Mouse (Mus musculus): ENCODE results near the gene Mapkbp1. TPM values are rescaled to one million over a fixed set of nuclear protein-coding genes. Genes with fewer than 3 reads are reported as not detected.

Gene Mapkbp1
- polyA plus RNA-seq, 1 experiment from 2014 or later = 1.8 TPM

- Histone ChIP-seq H3K4me3 (no peak within 1 kb of the TSS), H3K27me3 (no peaks in the 10 kb centered on the region), H3K27ac (no peak within 1 kb of the TSS), H3K36me3 (peaks cover 28% of the 10 kb centered on the region; the same call in 1 of the 2 replicates), H3K9ac (no peak within 1 kb of the TSS), H3K9me3 (replicated peaks) (no peaks in the 10 kb centered on the region), H3K4me1 (replicated peaks) (peaks cover 10% of the 10 kb centered on the region), H3K4me2 (no peak within 1 kb of the TSS)
- WGBS = 85% methylated on average over 12 of the region's 12 CpGs
- ATAC-seq (replicated peaks; ENCODE audit: insufficient number of reproducible peaks, insufficient read depth, low FRiP score, low read depth) = no peak
These were observed 60.4 kb downstream of the Mapkbp1 start, which contains the start of gene Pla2g4b for GRCm38 (mm10) chr2:120032726-120033467. TSS of gene Pla2g4b (plus strand) at chr2:120033417.

- H3K27me3 ChIP-seq = no peaks in the 10 kb centered on the region
- no peak overlapping the region for H3K27ac ChIP-seq
- H3K9me3 ChIP-seq (replicated peaks) = no peaks in the 10 kb centered on the region
- no peak overlapping the region for H3K9ac ChIP-seq
- peaks cover 2% of the 10 kb centered on the region; the same call in 1 of the 2 replicates for H3K4me1 ChIP-seq (replicated peaks)
- ATAC-seq (replicated peaks; ENCODE audit: insufficient number of reproducible peaks, insufficient read depth, low FRiP score, low read depth) = no peak
- peaks cover 36% of the 10 kb centered on the region; the same call in 1 of the 2 replicates for H3K36me3 ChIP-seq
- no peak overlapping the region for H3K4me3 ChIP-seq
- WGBS = 61% methylated on average over 5 of the region's 5 CpGs
- no peak overlapping the region for H3K4me2 ChIP-seq
These were observed 61.2 kb downstream of the Mapkbp1 start for GRCm38 (mm10) chr2:120033726-120034125.

DNA sequence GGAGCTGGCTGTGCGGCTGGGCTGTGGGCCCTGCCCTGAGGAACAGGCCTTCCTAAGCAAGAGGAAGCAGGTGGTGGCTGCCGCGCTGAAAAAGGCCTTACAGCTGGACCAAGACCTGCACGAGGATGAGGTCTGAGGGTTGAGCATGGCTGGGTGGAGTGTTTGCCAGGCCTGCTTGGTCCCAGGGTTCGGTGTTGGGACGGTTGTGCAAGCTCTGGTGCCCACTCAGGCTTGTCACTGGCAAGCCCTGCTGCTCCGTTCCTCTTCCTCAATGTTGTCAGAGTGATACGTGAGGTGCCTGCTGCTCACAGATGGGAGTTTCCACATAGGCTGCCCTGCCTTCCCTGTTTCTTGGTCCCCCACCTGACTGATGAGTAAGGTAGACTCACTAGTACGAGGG lies 65.2 kb downstream of the Mapkbp1 start:
- Histone ChIP-seq H3K27ac (no peak overlapping the region), H3K4me1 (replicated peaks) (0 out of 2 replicates have a peak, but pooled peaks cover 2% of the 10 kb centered on the region), H3K27me3 (no peaks in the 10 kb centered on the region), H3K9ac (no peak overlapping the region), H3K4me3 (no peak overlapping the region), H3K4me2 (no peak overlapping the region), H3K9me3 (replicated peaks) (no peaks in the 10 kb centered on the region), H3K36me3 (peaks cover 62% of the 10 kb centered on the region)
- 85% methylated on average over 9 of the region's 9 CpGs for WGBS
- no peak for ATAC-seq (replicated peaks; ENCODE audit: insufficient number of reproducible peaks, insufficient read depth, low FRiP score, low read depth)

- ATAC-seq (replicated peaks; ENCODE audit: insufficient number of reproducible peaks, insufficient read depth, low FRiP score, low read depth) = no peak
- Histone ChIP-seq H3K4me2 (no peak overlapping the region), H3K27me3 (no peaks in the 10 kb centered on the region), H3K9ac (no peak overlapping the region), H3K4me3 (no peak overlapping the region), H3K9me3 (replicated peaks) (no peaks in the 10 kb centered on the region), H3K36me3 (peaks cover 57% of the 10 kb centered on the region), H3K4me1 (replicated peaks) (peaks cover 13% of the 10 kb centered on the region), H3K27ac (no peak overlapping the region)
- 93% methylated on average over 5 of the region's 5 CpGs for WGBS
These were observed 68.5 kb downstream of the Mapkbp1 start for GRCm38 (mm10) chr2:120040991-120041390.

GRCm38 (mm10) chr2:120044101-120044603 lies 71.7 kb downstream of the Mapkbp1 start:
- Histone ChIP-seq H3K4me1 (replicated peaks) (peaks cover 13% of the 10 kb centered on the region), H3K36me3 (peaks cover 33% of the 10 kb centered on the region), H3K4me2 (no peak overlapping the region), H3K27me3 (no peaks in the 10 kb centered on the region; the same call in 1 of the 2 replicates), H3K4me3 (no peak overlapping the region), H3K9me3 (replicated peaks) (no peaks in the 10 kb centered on the region), H3K9ac (no peak overlapping the region), H3K27ac (no peak overlapping the region)
- ATAC-seq (replicated peaks; ENCODE audit: insufficient number of reproducible peaks, insufficient read depth, low FRiP score, low read depth) = no peak
- WGBS = 47% methylated on average over 4 of the region's 4 CpGs

DNA sequence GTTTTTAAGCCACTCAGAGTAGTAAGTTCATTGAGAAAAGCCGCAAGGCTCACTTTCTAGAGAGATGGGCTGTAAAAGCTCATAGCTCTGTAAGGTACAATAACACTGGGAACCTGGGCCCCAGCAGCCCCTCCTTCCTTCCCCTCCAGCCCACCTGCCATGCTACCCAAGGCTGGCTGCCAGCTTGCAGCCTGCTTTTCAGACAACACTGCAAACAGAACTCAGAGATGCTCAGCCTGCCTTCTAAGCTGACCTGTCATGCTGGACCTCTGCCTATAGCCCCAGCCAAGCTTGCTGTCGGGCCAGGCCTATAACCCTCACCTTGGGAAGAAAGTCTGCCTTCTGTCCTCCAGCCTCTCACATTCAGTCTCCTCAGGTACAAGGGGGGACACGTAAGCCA lies 72.2 kb downstream of the Mapkbp1 start:
- Histone ChIP-seq H3K9me3 (replicated peaks) (no peaks in the 10 kb centered on the region), H3K27ac (no peak overlapping the region), H3K4me3 (no peak overlapping the region), H3K9ac (no peak overlapping the region), H3K4me2 (no peak overlapping the region), H3K27me3 (no peaks in the 10 kb centered on the region; the same call in 1 of the 2 replicates), H3K36me3 (peaks cover 28% of the 10 kb centered on the region), H3K4me1 (replicated peaks) (peaks cover 13% of the 10 kb centered on the region)
- no peak for ATAC-seq (replicated peaks; ENCODE audit: insufficient number of reproducible peaks, insufficient read depth, low FRiP score, low read depth)
- WGBS = 79% methylated on average over 3 of the region's 3 CpGs

DNA sequence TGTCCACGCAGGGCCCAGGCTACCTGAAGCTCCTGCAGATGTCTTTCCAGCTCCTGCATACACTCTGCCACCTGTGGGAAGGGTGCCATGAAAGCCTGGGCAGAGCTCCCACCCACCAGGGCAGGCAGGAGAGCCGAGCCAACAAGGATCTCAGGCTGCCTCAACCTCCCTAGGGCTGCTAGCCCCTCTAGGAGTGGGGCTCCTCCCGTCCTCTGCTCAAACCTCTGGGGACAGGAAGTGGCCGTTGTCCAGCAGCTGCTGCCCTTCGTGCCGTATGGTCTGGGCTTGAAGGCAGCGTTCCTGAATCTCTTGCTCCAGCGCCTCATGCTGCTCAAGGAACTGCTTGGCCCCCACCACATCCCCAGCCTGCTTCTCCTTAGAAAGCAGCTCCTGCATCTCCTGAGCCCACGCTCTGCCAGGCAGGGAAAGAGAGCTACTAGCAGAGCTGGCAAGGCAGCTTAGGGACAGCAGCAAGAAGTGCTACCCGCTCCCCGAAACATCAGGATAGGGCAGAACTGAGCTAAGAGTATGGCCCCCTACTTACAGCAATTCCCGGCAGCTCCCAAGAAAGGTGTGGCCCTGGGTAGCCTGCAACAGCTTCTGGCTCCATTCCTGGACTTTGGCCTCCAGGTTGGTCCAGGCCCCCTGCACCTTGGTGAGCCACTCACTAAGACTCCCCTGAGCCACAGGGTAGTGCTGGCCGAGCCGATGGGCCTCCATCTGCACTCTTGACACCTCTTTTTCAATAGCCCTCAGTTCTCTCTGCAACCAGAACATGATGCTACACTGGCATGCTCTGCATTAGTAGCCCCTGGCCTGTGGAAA lies 74.2 kb downstream of the Mapkbp1 start:
- Histone ChIP-seq H3K4me2 (no peak overlapping the region), H3K27me3 (peaks cover 5% of the 10 kb centered on the region), H3K4me3 (no peak overlapping the region), H3K9me3 (replicated peaks) (no peaks in the 10 kb centered on the region), H3K9ac (0 out of 2 replicates have a peak overlapping the region, but pooled peaks have one; percentile 10), H3K36me3 (peaks cover 10% of the 10 kb centered on the region), H3K4me1 (replicated peaks) (peaks cover 13% of the 10 kb centered on the region), H3K27ac (no peak overlapping the region)
- no peak for ATAC-seq (replicated peaks; ENCODE audit: insufficient number of reproducible peaks, insufficient read depth, low FRiP score, low read depth)
- 64% methylated on average over 14 of the region's 14 CpGs for WGBS

- ATAC-seq (replicated peaks; ENCODE audit: insufficient number of reproducible peaks, insufficient read depth, low FRiP score, low read depth) = no peak
- Histone ChIP-seq H3K27ac (no peak overlapping the region), H3K36me3 (no peaks in the 10 kb centered on the region), H3K27me3 (peaks cover 5% of the 10 kb centered on the region), H3K9me3 (replicated peaks) (no peaks in the 10 kb centered on the region), H3K4me1 (replicated peaks) (peaks cover 13% of the 10 kb centered on the region), H3K9ac (no peak overlapping the region), H3K4me3 (no peak overlapping the region), H3K4me2 (no peak overlapping the region)
- 74% methylated on average over 9 of the region's 9 CpGs for WGBS
These were observed 75.7 kb downstream of the Mapkbp1 start for GRCm38 (mm10) chr2:120048173-120048572.

GRCm38 (mm10) chr2:120049632-120050274 lies 77.3 kb downstream of the Mapkbp1 start:
- Histone ChIP-seq H3K4me1 (replicated peaks) (peaks cover 12% of the 10 kb centered on the region), H3K27me3 (peaks cover 5% of the 10 kb centered on the region), H3K36me3 (no peaks in the 10 kb centered on the region), H3K4me2 (no peak overlapping the region), H3K9ac (no peak overlapping the region), H3K27ac (no peak overlapping the region), H3K4me3 (no peak overlapping the region), H3K9me3 (replicated peaks) (no peaks in the 10 kb centered on the region)
- WGBS = 55% methylated on average over 10 of the region's 10 CpGs
- no peak for ATAC-seq (replicated peaks; ENCODE audit: insufficient number of reproducible peaks, insufficient read depth, low FRiP score, low read depth)

DNA sequence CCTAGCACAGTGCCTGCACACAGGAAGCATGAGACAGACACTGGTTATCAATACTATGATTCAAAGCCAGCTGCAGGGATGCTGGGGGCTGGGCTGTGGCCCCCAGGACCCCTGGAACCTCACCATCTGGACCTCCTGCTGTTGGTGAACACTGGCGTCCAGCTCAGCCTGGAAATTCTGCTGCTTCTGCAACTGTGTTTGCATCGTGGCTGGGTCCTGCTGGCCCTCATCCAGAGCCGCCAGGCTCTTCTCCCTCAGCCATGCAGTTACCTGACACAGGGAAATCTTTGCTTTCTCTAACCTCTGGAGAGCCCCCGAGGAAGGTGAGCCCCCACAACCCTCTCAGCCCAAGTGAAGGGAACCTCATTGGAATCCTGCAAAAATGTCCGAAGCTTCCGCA lies 78.9 kb downstream of the Mapkbp1 start:
- 46% methylated on average over 6 of the region's 6 CpGs for WGBS
- H3K36me3 ChIP-seq = no peaks in the 10 kb centered on the region

More for the DNA sequence above, 78.9 kb downstream of the Mapkbp1 start:
- Histone ChIP-seq H3K4me2 (no peak overlapping the region), H3K9ac (no peak overlapping the region), H3K27ac (no peak overlapping the region), H3K4me1 (replicated peaks) (peaks cover 26% of the 10 kb centered on the region), H3K27me3 (peaks cover 5% of the 10 kb centered on the region), H3K4me3 (no peak overlapping the region), H3K9me3 (replicated peaks) (no peaks in the 10 kb centered on the region)
- ATAC-seq (replicated peaks; ENCODE audit: insufficient number of reproducible peaks, insufficient read depth, low FRiP score, low read depth) = no peak

All from heart, embryonic 15.5 days (tissue).